Mouse (Mus musculus) midbrain, embryonic 16.5 days (tissue): ENCODE measurements around the gene Rnf149. TPM values are rescaled to one million over a fixed set of nuclear protein-coding genes. Genes with fewer than 3 reads are reported as not detected.

Experiments used
- ATAC-seq: fragments of 200-750 bp; cut with Nextera tagmentation; 2 replicates; pipeline ENCODE4 v1.8.0; 2017; ENCODE audit warnings: moderate TSS enrichment
- H3K27ac ChIP-seq: fragments of 300-500 bp; sonication (generic); 2 replicates; pipeline ENCODE4 v1.5.1; 2014; ENCODE audit warnings: mild to moderate bottlenecking, low read length, mixed read lengths
- H3K27me3 ChIP-seq: fragments of 300-500 bp; sonication (generic); 2 replicates; pipeline ENCODE4 v1.6.1; 2014; ENCODE audit warnings: low read depth, low read length, mixed read lengths; ENCODE audit not compliant: control insufficient read depth, insufficient read depth
- H3K36me3 ChIP-seq: fragments of 300-500 bp; sonication (generic); 2 replicates; pipeline ENCODE4 v1.6.1; 2014; ENCODE audit warnings: mild to moderate bottlenecking, low read length, moderate library complexity, mixed read lengths; ENCODE audit not compliant: control insufficient read depth, insufficient read depth
- H3K4me1 ChIP-seq: fragments of 300-500 bp; sonication (generic); 2 replicates; pipeline ENCODE4 v1.6.1; 2014; ENCODE audit warnings: mild to moderate bottlenecking, low read length, mixed read lengths; ENCODE audit not compliant: control insufficient read depth, insufficient read depth
- H3K4me2 ChIP-seq: fragments of 300-500 bp; sonication (generic); 2 replicates; pipeline ENCODE4 v1.6.1; 2014; ENCODE audit warnings: mild to moderate bottlenecking, low read length, mixed read lengths
- H3K4me3 ChIP-seq: fragments of 300-500 bp; sonication (generic); 2 replicates; pipeline ENCODE4 v1.5.1; 2014; ENCODE audit warnings: low read depth, mild to moderate bottlenecking, low read length, moderate library complexity, mixed read lengths
- H3K9ac ChIP-seq: fragments of 300-500 bp; sonication (generic); 2 replicates; pipeline ENCODE4 v1.6.1; 2014; ENCODE audit warnings: low read depth, low read length, mixed read lengths
- H3K9me3 ChIP-seq: fragments of 300-500 bp; sonication (generic); replicated peaks from 2 replicates; pipeline ENCODE4 v1.6.1; 2014; ENCODE audit warnings: mild to moderate bottlenecking, low read length, mixed read lengths; ENCODE audit not compliant: control insufficient read depth, poor library complexity, severe bottlenecking
- WGBS: fragments of 180-500 bp; shearing (Covaris S2); extraction: QIAGEN DNeasy Blood & Tissue Kit; methylation state at CpG from one replicate; pipeline ENCODE4 v1.1.7; 2014; 5-methylcytosine and 5-hydroxymethylcytosine counted together
- polyA plus RNA-seq: library from polyadenylated mRNA; unstranded; fragments of >200 nt; fragmentation: Nextera tagmentation; extraction: Ambion mirVana; gene quantifications from 2 replicates; pipeline ENCODE4 v1.2.1, GENCODE M21; 2015

The Rnf149 gene
- polyA plus RNA-seq, 1 experiment from 2014 or later, result 18.2 TPM

DNA sequence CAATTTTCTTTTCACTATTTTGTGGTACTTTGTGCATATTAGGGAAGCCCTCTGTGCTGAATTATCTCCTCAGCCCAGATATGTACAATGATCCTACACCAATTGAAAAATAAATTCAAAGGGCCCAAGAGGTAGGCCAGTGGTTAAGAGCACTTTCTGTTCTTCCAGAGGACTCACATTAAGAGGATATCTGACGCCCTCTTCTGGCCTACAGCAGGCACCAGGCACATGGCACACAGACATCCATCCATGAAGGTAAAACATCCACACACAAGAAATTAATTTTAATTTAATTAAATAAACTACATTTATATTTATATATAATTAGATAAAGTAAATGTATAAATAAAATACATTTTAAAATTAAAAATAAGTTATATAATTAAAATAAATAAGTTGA lies 72.9 kb downstream of the Rnf149 start:
- 9% methylated on average over 1 of the region's 1 CpGs for WGBS
- no peaks in the 10 kb centered on the region for H3K4me1 ChIP-seq

DNA sequence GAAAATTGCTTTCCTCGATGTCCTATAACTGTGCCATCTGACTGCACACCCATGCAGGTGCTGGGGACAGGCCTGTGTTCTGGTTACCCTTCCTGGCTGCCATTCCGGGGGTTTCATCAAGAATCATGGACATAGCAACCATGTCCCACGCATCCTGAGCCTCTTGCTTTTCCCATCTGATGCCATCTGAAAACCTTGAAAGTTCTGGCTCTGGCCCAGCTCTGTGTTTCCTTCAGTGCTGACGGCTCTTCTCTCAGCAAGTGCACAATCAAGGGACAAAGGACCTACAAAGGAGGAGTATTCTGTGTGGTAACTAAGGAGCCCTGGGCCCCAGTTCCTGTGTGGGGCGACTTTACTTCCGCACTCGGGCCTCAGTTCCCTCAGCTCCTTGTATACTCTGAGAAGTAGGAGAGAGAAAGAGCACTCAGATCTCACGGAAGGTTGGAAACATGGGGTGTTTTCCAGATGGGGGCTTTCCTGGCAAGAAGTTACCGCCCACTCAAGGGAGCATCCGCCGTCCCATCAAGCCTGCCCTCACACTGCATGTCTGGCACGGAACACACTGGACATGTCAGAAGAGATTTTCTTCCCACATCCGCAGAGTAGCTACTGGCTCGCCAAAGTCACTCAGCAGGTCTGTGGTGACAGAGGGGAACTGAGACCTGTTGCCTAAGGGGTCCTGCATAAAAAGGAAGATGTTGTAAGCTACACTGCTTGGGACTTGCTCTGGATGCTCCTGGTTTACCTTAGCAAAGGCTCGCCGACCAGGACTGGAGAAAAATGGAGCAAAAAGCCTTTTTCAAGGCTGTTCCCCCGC lies 74.2 kb downstream of the Rnf149 start:
- ATAC-seq, result no peak
- no peaks in the 10 kb centered on the region for H3K4me1 ChIP-seq
- H3K9me3 ChIP-seq, result no peaks in the 10 kb centered on the region
- 83% methylated on average over 17 of the region's 17 CpGs for WGBS
- H3K36me3 ChIP-seq, result no peaks in the 10 kb centered on the region
- H3K9ac ChIP-seq, result no peak overlapping the region
- no peak overlapping the region for H3K27ac ChIP-seq
- no peak overlapping the region for H3K4me3 ChIP-seq
- no peaks in the 10 kb centered on the region for H3K27me3 ChIP-seq
- H3K4me2 ChIP-seq, result no peak overlapping the region

More for the DNA sequence above, 72.9 kb downstream of the Rnf149 start:
- Histone ChIP-seq H3K4me2 (no peak overlapping the region), H3K27ac (no peak overlapping the region), H3K27me3 (no peaks in the 10 kb centered on the region), H3K9ac (no peak overlapping the region), H3K36me3 (no peaks in the 10 kb centered on the region), H3K9me3 (no peaks in the 10 kb centered on the region), H3K4me3 (no peak overlapping the region)
- no peak for ATAC-seq

Other genes starting within 250 kb of the Rnf149 start
- gene Rpl31, start 209.6 kb downstream of the Rnf149 start, polyA plus RNA-seq, result 261 and 295 TPM in 2 replicates
- gene Tbc1d8, start 98.7 kb downstream of the Rnf149 start, polyA plus RNA-seq, result 11.7 and 12.6 TPM in 2 replicates
- 10.5 and 10.6 TPM in 2 replicates for gene Cnot11, start 42.4 kb downstream of the Rnf149 start, polyA plus RNA-seq
- 8.4 and 9.2 TPM in 2 replicates for gene Creg2, start 74.1 kb upstream of the Rnf149 start, polyA plus RNA-seq
- gene Rfx8, start 143.6 kb upstream of the Rnf149 start, polyA plus RNA-seq, result 0.15 and 0.40 TPM in 2 replicates
- not detected in 2 replicates for gene Gm3646, start 227.9 kb upstream of the Rnf149 start, polyA plus RNA-seq